Mouse (Mus musculus): Measurements from ENCODE around the gene Mex3d. TPM values are rescaled to one million over a fixed set of nuclear protein-coding genes. Genes with fewer than 3 reads are reported as not detected.
"Not testable (repeated sequence)": the region's sequence is repeated elsewhere in the genome, so short reads cannot be mapped to it uniquely, and the experiment has no call there.

The Mex3d gene
- polyA plus RNA-seq, 1 experiment: 0.53 TPM

DNA sequence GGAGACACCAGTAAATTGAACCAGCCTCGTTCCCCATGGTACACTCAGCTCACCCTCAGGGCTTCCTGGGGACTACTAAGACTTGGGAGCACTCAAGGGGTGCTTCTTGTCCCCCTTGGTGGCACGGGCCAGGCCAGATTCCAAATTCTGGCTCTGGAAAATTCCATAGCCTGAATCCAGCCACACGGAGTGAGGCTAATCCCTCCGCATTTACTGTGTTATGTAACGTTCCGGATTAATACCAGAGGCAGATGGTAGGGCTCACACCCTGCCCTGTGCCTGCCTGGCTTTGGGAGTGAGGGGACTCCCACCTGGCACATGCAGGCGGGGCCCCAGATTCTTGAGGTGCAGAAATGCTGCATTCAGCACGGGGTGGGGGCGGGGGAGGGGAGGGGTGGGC lies 32.0 kb downstream of the Mex3d start:
- H3K9me3 ChIP-seq (ENCODE audit: control insufficient read depth, low read length): peaks cover 12% of the 10 kb centered on the region; the same call in 1 of the 2 replicates
- H3K4me3 ChIP-seq (replicated peaks): no peak overlapping the region
- TF ChIP-seq GATA1 (IDR thresholded peaks at IDR 0.05; ENCODE audit: low read length) (no peak), TAL1 (IDR thresholded peaks at IDR 0.05; ENCODE audit: low read length) (no peak)
- H3K36me3 ChIP-seq (ENCODE audit: control insufficient read depth): no peaks in the 10 kb centered on the region
- H3K27me3 ChIP-seq (ENCODE audit: control insufficient read depth): peaks cover 100% of the 10 kb centered on the region
- H3K4me1 ChIP-seq (ENCODE audit: control insufficient read depth): peaks cover 8% of the 10 kb centered on the region

DNA sequence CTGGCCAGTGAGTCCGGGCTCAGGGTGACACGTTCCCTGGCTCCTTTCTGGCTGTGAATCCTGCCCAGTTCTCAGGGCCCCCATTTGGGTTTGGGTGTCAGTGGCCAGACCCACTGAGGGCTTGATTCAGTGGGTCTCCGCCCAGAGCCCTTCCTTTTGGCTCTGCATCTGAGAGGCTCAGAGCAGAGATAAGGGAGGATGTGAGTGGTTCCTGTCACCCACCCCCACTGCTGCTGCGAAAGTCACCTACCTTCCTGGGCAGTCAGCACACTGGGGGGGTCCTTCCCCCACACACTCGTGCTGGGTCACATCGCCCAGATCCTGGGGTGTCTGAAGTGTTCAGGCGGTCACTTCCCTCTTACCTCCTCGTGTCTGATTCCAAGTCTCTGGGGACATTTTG lies 34.7 kb downstream of the Mex3d start:
- no peaks in the 10 kb centered on the region for H3K36me3 ChIP-seq (ENCODE audit: control insufficient read depth)
- peaks cover 6% of the 10 kb centered on the region; the same call in 1 of the 2 replicates for H3K9me3 ChIP-seq (ENCODE audit: control insufficient read depth, low read length)
- no peak overlapping the region for H3K4me3 ChIP-seq (replicated peaks)
- peaks cover 25% of the 10 kb centered on the region for H3K4me1 ChIP-seq (ENCODE audit: control insufficient read depth)
- TF ChIP-seq GATA1 (IDR thresholded peaks at IDR 0.05; ENCODE audit: low read length): no peak
- no peak for TF ChIP-seq TAL1 (IDR thresholded peaks at IDR 0.05; ENCODE audit: low read length)
- H3K27me3 ChIP-seq (ENCODE audit: control insufficient read depth): peaks cover 100% of the 10 kb centered on the region

DNA sequence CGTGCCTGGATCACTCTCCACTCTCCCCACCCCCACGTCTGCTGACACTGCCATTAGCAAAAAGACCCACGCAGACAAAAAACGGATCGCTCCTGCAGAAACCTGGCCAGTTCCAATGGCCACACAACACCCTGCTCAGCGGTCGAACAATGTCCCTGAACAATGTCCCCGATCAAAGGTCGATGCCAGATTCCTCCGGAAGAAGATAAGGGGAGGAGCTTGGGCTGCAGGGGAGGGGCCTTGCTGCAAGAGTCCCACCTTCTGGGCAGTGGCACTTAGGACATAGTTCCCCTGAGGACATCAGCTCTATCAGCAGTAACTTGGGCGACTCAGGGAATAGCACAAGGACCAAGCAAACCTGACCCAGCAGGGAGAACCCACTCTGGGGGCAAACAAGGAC lies 35.6 kb downstream of the Mex3d start:
- TF ChIP-seq TAL1 (IDR thresholded peaks at IDR 0.05; ENCODE audit: low read length): no peak
- no peak for TF ChIP-seq GATA1 (IDR thresholded peaks at IDR 0.05; ENCODE audit: low read length)
- Histone ChIP-seq H3K4me1 (ENCODE audit: control insufficient read depth) (peaks cover 32% of the 10 kb centered on the region), H3K36me3 (ENCODE audit: control insufficient read depth) (no peaks in the 10 kb centered on the region), H3K27me3 (ENCODE audit: control insufficient read depth) (peaks cover 99% of the 10 kb centered on the region), H3K4me3 (replicated peaks) (no peak overlapping the region), H3K9me3 (ENCODE audit: control insufficient read depth, low read length) (peaks cover 5% of the 10 kb centered on the region; the same call in 1 of the 2 replicates)

DNA sequence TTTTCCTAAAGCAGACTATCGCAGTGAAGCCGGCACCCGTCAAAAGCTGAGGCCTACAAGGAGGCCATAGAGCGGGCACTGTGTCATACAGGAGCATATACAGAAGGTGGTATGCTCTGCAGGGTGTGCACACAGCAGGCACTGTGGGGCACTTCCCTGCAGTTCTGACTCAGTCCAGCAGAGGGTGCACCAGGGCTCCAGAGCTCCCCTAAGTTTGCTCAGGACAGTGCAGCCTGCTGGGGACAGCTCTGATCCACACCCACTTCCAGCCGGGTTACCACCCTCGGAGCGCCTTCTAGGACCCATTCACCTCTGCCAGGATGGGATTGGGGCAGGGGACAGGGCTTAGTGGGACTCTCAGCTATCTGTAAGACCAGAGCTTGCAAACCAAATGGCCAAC lies 37.2 kb downstream of the Mex3d start:
- H3K4me3 ChIP-seq (replicated peaks): no peak overlapping the region
- no peaks in the 10 kb centered on the region; the same call in 1 of the 2 replicates for H3K9me3 ChIP-seq (ENCODE audit: control insufficient read depth, low read length)
- peaks cover 89% of the 10 kb centered on the region for H3K27me3 ChIP-seq (ENCODE audit: control insufficient read depth)
- H3K4me1 ChIP-seq (ENCODE audit: control insufficient read depth): peaks cover 43% of the 10 kb centered on the region
- TF ChIP-seq TAL1 (IDR thresholded peaks at IDR 0.05; ENCODE audit: low read length) (no peak), GATA1 (IDR thresholded peaks at IDR 0.05; ENCODE audit: low read length) (no peak)
- H3K36me3 ChIP-seq (ENCODE audit: control insufficient read depth): no peaks in the 10 kb centered on the region

DNA sequence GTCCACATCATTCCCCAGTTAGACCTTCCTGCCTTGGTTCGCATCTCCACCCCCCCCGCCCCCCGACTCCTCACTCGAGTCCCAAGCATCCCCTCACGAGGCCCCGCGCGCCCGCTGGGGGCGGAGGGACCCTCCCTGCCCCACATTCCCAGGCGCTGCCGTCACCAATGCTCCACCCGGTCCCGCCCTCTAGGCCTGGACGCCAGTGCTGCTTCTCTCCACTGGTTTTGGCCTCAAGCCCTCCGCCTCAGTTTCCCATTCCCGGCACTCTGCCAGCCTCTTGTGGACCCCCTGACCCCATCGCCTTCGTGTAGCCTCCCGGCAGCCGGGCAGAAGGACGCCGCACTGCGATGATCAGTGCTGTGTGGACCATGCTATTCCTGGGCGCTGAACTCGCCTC lies 38.5 kb downstream of the Mex3d start:
- Histone ChIP-seq H3K9me3 (ENCODE audit: control insufficient read depth, low read length) (no peaks in the 10 kb centered on the region), H3K4me3 (replicated peaks) (no peak overlapping the region), H3K4me1 (ENCODE audit: control insufficient read depth) (peaks cover 56% of the 10 kb centered on the region), H3K27me3 (ENCODE audit: control insufficient read depth) (peaks cover 77% of the 10 kb centered on the region), H3K36me3 (ENCODE audit: control insufficient read depth) (no peaks in the 10 kb centered on the region)
- no peak for TF ChIP-seq GATA1 (IDR thresholded peaks at IDR 0.05; ENCODE audit: low read length)
- no peak for TF ChIP-seq TAL1 (IDR thresholded peaks at IDR 0.05; ENCODE audit: low read length)

DNA sequence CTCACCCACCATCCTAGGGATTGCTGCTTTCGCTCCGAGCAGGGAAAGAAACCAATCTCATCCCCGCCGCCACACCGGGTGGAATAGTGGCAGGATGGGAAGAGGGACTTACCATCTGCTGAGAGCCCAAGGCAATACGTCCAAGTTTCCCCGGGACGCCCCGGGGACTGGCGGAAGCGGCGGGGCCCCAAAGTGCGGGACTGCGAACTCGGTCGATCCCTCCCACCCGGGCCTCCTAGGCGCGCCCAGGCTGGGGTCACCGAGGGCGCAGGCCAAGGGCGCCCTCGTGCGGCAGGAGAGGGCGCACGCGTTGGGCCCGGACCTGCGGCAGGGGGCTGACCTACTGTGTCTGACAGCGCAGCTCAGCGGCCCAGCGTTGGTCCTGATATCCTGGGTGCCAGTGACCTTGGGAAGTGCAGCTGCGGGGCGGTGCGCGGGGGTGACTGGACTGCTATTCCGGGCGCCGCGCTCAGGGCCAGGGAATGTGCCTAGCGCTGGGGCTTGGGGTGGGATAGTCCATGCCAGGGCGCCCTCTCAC lies 39.1 kb downstream of the Mex3d start, which contains the start of gene Adamtsl5:
Gene Adamtsl5 (minus strand): TSS at position 169 of the 538 bp plus-strand sequence.
- Histone ChIP-seq H3K36me3 (ENCODE audit: control insufficient read depth) (no peaks in the 10 kb centered on the region), H3K4me3 (replicated peaks) (peak within 1 kb of the TSS; percentile 69), H3K9me3 (ENCODE audit: control insufficient read depth, low read length) (no peaks in the 10 kb centered on the region), H3K27me3 (ENCODE audit: control insufficient read depth) (peaks cover 72% of the 10 kb centered on the region), H3K4me1 (ENCODE audit: control insufficient read depth) (peaks cover 63% of the 10 kb centered on the region)
- TF ChIP-seq GATA1 (IDR thresholded peaks at IDR 0.05; ENCODE audit: low read length): no peak

DNA sequence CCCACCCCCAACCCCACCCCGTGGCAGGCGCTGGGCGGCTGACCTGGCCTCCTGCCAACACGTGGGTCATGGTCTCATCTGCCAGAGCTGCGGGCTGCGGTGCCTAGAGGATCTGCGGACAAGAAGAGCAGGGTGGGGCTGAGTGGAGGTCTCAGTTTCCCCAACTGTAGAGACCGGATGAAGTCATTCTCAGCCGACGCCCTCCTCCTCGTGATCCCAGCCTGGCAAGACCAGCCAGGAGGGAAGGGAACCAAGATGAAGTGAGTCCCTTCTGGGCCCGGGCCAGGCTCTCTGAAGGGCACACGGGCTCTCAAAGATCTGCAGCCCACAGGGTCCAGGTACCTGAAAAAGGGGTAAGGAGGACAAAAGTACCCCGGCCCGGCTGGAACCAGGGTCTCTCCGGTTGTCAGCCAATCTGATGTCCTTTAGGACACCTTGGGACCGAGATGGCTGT lies 39.9 kb downstream of the Mex3d start:
- Histone ChIP-seq H3K4me3 (replicated peaks) (peak overlapping the region; percentile 69), H3K36me3 (ENCODE audit: control insufficient read depth) (no peaks in the 10 kb centered on the region), H3K27me3 (ENCODE audit: control insufficient read depth) (peaks cover 72% of the 10 kb centered on the region), H3K9me3 (ENCODE audit: control insufficient read depth, low read length) (peaks cover 2% of the 10 kb centered on the region; the same call in 1 of the 2 replicates), H3K4me1 (ENCODE audit: control insufficient read depth) (peaks cover 71% of the 10 kb centered on the region)
- no peak for TF ChIP-seq GATA1 (IDR thresholded peaks at IDR 0.05; ENCODE audit: low read length)
- no peak for TF ChIP-seq TAL1 (IDR thresholded peaks at IDR 0.05; ENCODE audit: low read length)

DNA sequence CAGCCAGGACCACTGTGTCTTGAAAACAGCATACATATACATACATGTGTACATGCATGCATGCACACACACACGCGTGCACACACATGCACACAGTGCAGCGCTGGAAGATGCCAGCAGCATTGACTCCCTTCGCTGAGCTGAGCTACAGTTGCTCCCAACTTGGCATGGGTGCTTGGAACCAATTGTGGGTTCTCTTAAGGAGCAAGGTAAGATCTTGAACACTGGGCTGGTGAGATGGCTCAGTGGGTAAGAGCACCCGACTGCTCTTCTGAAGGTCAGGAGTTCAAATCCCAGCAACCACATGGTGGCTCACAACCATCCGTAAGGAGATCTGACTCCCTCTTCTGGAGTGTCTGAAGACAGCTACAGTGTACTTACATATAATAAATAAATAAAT lies 41.5 kb downstream of the Mex3d start:
- not testable (repeated sequence) for H3K4me3 ChIP-seq (replicated peaks)

DNA sequence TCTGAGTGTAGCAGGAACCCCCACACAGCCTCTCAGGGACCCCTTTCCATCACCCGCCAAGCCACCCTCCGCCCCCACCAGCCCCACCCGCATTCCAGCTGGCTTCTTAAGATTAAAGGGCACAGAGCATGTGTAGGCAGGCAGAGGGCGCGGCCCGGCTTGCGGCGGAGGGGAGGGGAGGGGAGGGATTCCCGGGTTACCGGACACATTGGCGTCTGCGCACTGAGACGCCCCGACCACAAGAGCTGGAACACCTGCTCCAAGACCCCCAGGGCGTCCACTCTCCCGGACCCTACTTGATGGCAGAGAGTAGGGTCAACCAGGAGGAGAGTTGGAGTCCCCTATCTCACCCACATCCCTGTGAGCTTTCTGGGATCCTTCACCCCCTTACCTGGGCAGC lies 42.3 kb downstream of the Mex3d start:
- peaks cover 88% of the 10 kb centered on the region for H3K4me1 ChIP-seq (ENCODE audit: control insufficient read depth)
- peaks cover 17% of the 10 kb centered on the region for H3K9me3 ChIP-seq (ENCODE audit: control insufficient read depth, low read length)
- TF ChIP-seq GATA1 (IDR thresholded peaks at IDR 0.05; ENCODE audit: low read length) (no peak), TAL1 (IDR thresholded peaks at IDR 0.05; ENCODE audit: low read length) (peak; percentile 48; the same call in 2 of the 3 replicates)
- H3K4me3 ChIP-seq (replicated peaks): peak overlapping the region; percentile 69
- H3K27me3 ChIP-seq (ENCODE audit: control insufficient read depth): peaks cover 72% of the 10 kb centered on the region
- no peaks in the 10 kb centered on the region for H3K36me3 ChIP-seq (ENCODE audit: control insufficient read depth)

More for the DNA sequence above, 41.5 kb downstream of the Mex3d start:
- Histone ChIP-seq H3K4me1 (ENCODE audit: control insufficient read depth) (peaks cover 87% of the 10 kb centered on the region), H3K9me3 (ENCODE audit: control insufficient read depth, low read length) (peaks cover 17% of the 10 kb centered on the region), H3K27me3 (ENCODE audit: control insufficient read depth) (peaks cover 72% of the 10 kb centered on the region)
- H3K36me3 ChIP-seq (ENCODE audit: control insufficient read depth): not testable (repeated sequence)

All from erythroblast, embryonic 14.5 days (primary cell).